Mouse (Mus musculus): ENCODE results near the gene Gm17428.
"Not testable (repeated sequence)": the region's sequence is repeated elsewhere in the genome, so short reads cannot be mapped to it uniquely, and the experiment has no call there.

The Gm17428 gene

GRCm38 (mm10) chr14:54981934-54982333, 5.2 kb downstream of the Gm17428 start:
- ATAC-seq (ENCODE audit: insufficient number of reproducible peaks, low FRiP score, low TSS enrichment), result no peak

GRCm38 (mm10) chr14:54988350-54988874, 11.7 kb downstream of the Gm17428 start:
- ATAC-seq (ENCODE audit: insufficient number of reproducible peaks, low FRiP score, low TSS enrichment), result not testable (repeated sequence)

- ATAC-seq (ENCODE audit: insufficient number of reproducible peaks, low FRiP score, low TSS enrichment), result no peak
Measured at GRCm38 (mm10) chr14:54988882-54989281, 12.1 kb downstream of the Gm17428 start.

GRCm38 (mm10) chr14:54989886-54990441, 13.2 kb downstream of the Gm17428 start:
- ATAC-seq (ENCODE audit: insufficient number of reproducible peaks, low FRiP score, low TSS enrichment), result no peak

- no peak for ATAC-seq (ENCODE audit: insufficient number of reproducible peaks, low FRiP score, low TSS enrichment)
Measured at GRCm38 (mm10) chr14:54992196-54992595, 15.5 kb downstream of the Gm17428 start.

GRCm38 (mm10) chr14:54993636-54994035, 16.9 kb downstream of the Gm17428 start:
- ATAC-seq (ENCODE audit: insufficient number of reproducible peaks, low FRiP score, low TSS enrichment), result no peak

- ATAC-seq (ENCODE audit: insufficient number of reproducible peaks, low FRiP score, low TSS enrichment), result no peak
Measured at GRCm38 (mm10) chr14:54994136-54994868, 17.6 kb downstream of the Gm17428 start, which contains the start of gene Myh7. Myh7 (minus strand) TSS chr14:54994626.

- no peak for ATAC-seq (ENCODE audit: insufficient number of reproducible peaks, low FRiP score, low TSS enrichment)
Measured at GRCm38 (mm10) chr14:54994869-54995186, 18.1 kb downstream of the Gm17428 start.

- ATAC-seq (ENCODE audit: insufficient number of reproducible peaks, low FRiP score, low TSS enrichment), result no peak
Measured at GRCm38 (mm10) chr14:54995457-54996138, 18.9 kb downstream of the Gm17428 start.

GRCm38 (mm10) chr14:54996793-54997192, 20.1 kb downstream of the Gm17428 start:
- ATAC-seq (ENCODE audit: insufficient number of reproducible peaks, low FRiP score, low TSS enrichment), result no peak

- ATAC-seq (ENCODE audit: insufficient number of reproducible peaks, low FRiP score, low TSS enrichment), result no peak
Measured at GRCm38 (mm10) chr14:54997297-54997696, 20.6 kb downstream of the Gm17428 start.

- ATAC-seq (ENCODE audit: insufficient number of reproducible peaks, low FRiP score, low TSS enrichment), result no peak
Measured at GRCm38 (mm10) chr14:54998680-54999079, 21.9 kb downstream of the Gm17428 start.

GRCm38 (mm10) chr14:54999868-55000267, 23.1 kb downstream of the Gm17428 start:
- not testable (repeated sequence) for ATAC-seq (ENCODE audit: insufficient number of reproducible peaks, low FRiP score, low TSS enrichment)

GRCm38 (mm10) chr14:55000814-55001213, 24.1 kb downstream of the Gm17428 start:
- ATAC-seq (ENCODE audit: insufficient number of reproducible peaks, low FRiP score, low TSS enrichment), result no peak

GRCm38 (mm10) chr14:55001446-55001845, 24.7 kb downstream of the Gm17428 start:
- ATAC-seq (ENCODE audit: insufficient number of reproducible peaks, low FRiP score, low TSS enrichment), result no peak

GRCm38 (mm10) chr14:55001938-55002686, 25.4 kb downstream of the Gm17428 start:
- no peak for ATAC-seq (ENCODE audit: insufficient number of reproducible peaks, low FRiP score, low TSS enrichment)

- no peak for ATAC-seq (ENCODE audit: insufficient number of reproducible peaks, low FRiP score, low TSS enrichment)
Measured at GRCm38 (mm10) chr14:55002687-55003120, 26.0 kb downstream of the Gm17428 start.

GRCm38 (mm10) chr14:55003878-55004855, 27.4 kb downstream of the Gm17428 start:
- ATAC-seq (ENCODE audit: insufficient number of reproducible peaks, low FRiP score, low TSS enrichment), result no peak

GRCm38 (mm10) chr14:55005506-55005905, 28.8 kb downstream of the Gm17428 start:
- no peak for ATAC-seq (ENCODE audit: insufficient number of reproducible peaks, low FRiP score, low TSS enrichment)

Measured in cerebellum, adult (tissue).